Mouse (Mus musculus): Measurements from ENCODE around the gene 6430571L13Rik.
"Not testable (repeated sequence)": the region's sequence is repeated elsewhere in the genome, so short reads cannot be mapped to it uniquely, and the experiment has no call there.

The 6430571L13Rik gene

DNA sequence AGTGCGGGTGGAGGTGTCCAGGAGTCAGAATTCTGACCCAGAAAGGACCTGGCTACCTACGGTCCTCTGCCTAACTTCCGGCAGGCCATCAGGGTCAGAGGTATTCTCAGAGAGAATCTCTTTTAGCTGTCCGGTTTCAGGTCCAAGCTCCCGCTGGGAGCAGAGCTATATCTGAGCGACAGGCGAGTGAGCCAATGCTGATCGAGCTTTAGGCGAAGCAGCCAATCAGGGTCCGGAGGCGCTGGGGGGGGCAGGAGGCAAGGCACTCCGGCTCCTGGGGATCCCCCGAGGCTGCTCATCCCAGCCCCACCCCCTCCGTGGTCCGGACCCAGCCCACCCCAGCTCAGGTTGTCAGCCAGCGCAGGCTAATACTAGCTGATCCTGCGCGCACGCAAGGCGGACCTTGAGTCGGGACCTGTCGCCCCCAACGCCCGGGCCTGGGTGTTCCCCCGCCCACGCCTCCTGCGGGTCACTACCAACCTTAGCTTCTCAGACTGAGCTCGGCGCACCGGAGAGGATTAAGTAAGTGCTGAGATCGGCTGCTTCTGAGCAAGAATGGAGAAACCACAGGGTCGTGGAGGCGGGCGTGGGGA lies at the start of gene 6430571L13Rik:
6430571L13Rik (plus strand) TSS at position 336 of the 593 bp plus-strand sequence.
- DNase-seq (ENCODE audit: low spot score in 2 of 2) = peak; percentile 82 to 89

GRCm38 (mm10) chr9:107290897-107291296 lies 49.5 kb upstream of the 6430571L13Rik start:
- peak in 1 of 2 experiments; percentile 71 for DNase-seq (ENCODE audit: low spot score in 2 of 2)

GRCm38 (mm10) chr9:107294249-107294648 lies 46.2 kb upstream of the 6430571L13Rik start:
- DNase-seq (ENCODE audit: low spot score in 2 of 2) = peak in 1 of 2 experiments; percentile 71

DNA sequence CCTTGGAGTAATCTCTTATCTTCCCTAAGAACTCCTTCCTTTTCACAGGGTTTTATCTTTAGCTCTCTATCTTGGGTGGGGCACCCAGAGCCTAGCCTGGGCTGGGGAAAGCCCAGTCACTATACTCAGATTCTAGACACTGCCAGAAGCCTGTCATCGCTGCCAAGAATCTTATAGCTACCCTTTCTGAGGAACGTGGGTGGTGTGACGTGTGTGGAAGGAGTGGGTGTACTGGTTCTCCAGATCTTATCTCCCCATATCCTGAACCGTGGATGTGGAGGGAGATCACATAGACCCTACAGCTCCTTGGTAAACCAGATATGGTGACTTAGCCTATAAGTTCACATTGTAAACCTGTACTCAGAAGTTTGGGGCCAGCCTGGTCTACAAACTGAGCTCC lies 44.8 kb upstream of the 6430571L13Rik start:
- DNase-seq (ENCODE audit: low spot score in 2 of 2) = no peak

GRCm38 (mm10) chr9:107296016-107296040 lies 44.6 kb upstream of the 6430571L13Rik start, which contains the start of gene Cish:
Cish (plus strand) TSS chr9:107296026.
- no peak for DNase-seq (ENCODE audit: low spot score in 2 of 2)

GRCm38 (mm10) chr9:107296041-107296440 lies 44.4 kb upstream of the 6430571L13Rik start:
- no peak for DNase-seq (ENCODE audit: low spot score in 2 of 2)

DNA sequence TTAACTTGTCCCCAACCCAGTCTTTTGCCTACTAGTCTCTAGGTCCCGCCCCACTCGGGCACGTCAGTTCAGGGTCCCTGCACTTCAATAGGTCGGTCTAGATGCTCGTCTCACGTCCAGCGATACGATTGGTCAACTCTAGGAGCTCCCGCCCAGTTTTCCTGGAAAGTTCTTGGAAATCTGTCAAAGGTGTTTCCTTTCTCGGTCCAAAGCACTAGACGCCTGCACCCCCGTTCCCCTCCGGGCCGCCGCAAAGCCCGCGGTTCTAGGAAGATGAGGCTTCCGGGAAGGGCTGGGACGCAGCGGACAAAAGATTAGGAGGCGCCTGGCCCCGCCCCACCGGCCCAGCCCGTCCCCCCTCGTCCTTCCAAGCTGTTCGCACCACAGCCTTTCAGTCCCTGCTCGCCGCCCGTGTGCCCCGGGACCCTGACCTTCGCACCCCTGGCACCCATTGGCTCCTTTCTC lies 43.9 kb upstream of the 6430571L13Rik start:
- peak; percentile 88 to 93 for DNase-seq (ENCODE audit: low spot score in 2 of 2)

DNA sequence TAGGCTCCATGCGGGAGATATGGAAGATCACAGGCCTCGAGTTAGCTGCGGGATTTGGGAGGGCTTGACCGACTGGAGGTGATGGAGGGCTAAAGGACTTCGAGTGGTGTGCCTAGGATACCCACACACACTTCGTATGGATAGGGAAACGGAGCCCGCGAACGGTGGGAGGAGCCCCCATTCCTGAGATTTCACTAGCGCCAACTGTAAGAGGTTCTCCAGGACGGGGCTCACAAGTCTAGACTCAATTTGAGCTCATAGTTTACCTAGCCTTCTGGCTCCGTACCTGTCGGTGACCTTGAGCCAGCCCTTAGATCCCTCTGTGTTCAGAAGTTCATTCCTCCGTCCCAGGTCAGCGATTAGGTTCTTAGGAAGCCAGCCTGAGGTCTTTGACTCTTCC lies 43.3 kb upstream of the 6430571L13Rik start:
- DNase-seq (ENCODE audit: low spot score in 2 of 2) = no peak

DNA sequence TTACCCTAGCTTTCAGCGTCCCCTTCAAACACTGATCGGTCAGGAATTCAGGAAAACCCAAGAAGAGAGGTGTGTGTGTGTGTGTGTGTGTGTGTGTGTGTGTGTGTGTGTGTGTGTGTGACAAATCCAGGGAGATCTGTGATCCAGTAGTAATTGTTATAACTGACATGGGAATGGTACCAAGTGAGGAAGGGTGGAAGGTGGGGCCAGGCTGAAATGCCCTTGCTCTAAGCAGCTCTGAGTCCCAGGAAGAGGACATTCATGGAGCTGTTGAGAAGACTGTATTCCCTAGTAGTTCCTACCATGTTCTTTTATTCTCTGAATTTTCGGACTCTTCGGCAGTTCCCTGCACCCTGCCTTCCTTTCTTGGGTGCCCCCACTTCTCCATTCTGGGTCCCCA lies 42.7 kb upstream of the 6430571L13Rik start:
- DNase-seq (ENCODE audit: low spot score in 2 of 2) = no peak

GRCm38 (mm10) chr9:107298059-107298780 lies 42.2 kb upstream of the 6430571L13Rik start:
- DNase-seq (ENCODE audit: low spot score in 2 of 2) = no peak

GRCm38 (mm10) chr9:107298876-107299275 lies 41.5 kb upstream of the 6430571L13Rik start:
- DNase-seq (ENCODE audit: low spot score in 2 of 2) = no peak

GRCm38 (mm10) chr9:107299783-107300182 lies 40.6 kb upstream of the 6430571L13Rik start:
- DNase-seq (ENCODE audit: low spot score in 2 of 2) = no peak

DNA sequence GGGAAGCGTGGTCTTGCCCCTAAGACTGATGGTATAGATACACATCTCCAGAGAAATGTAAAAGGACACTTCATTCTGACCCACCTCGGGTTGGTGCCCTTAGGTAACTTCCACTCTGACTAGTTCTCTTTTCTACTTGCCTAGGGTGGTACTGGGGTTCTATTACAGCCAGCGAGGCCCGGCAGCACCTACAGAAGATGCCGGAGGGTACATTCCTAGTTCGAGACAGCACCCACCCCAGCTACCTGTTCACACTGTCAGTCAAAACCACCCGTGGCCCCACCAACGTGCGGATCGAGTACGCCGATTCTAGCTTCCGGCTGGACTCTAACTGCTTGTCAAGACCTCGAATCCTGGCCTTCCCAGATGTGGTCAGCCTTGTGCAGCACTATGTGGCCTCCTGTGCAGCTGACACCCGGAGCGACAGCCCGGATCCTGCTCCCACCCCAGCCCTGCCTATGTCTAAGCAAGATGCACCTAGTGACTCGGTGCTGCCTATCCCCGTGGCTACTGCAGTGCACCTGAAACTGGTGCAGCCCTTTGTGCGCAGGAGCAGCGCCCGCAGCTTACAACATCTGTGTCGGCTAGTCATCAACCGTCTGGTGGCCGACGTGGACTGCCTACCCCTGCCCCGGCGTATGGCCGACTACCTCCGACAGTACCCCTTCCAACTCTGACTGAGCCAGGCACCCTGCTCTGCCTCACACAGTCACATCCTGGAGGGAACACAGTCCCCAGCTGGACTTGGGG lies 40.0 kb upstream of the 6430571L13Rik start:
- no peak for DNase-seq (ENCODE audit: low spot score in 2 of 2)

- DNase-seq (ENCODE audit: low spot score in 2 of 2) = no peak
Measured at GRCm38 (mm10) chr9:107301554-107302331, 38.7 kb upstream of the 6430571L13Rik start.

- no peak for DNase-seq (ENCODE audit: low spot score in 2 of 2)
Measured at GRCm38 (mm10) chr9:107302592-107302991, 37.8 kb upstream of the 6430571L13Rik start.

- no peak for DNase-seq (ENCODE audit: low spot score in 2 of 2)
Measured at GRCm38 (mm10) chr9:107303121-107303820, 37.1 kb upstream of the 6430571L13Rik start.

DNA sequence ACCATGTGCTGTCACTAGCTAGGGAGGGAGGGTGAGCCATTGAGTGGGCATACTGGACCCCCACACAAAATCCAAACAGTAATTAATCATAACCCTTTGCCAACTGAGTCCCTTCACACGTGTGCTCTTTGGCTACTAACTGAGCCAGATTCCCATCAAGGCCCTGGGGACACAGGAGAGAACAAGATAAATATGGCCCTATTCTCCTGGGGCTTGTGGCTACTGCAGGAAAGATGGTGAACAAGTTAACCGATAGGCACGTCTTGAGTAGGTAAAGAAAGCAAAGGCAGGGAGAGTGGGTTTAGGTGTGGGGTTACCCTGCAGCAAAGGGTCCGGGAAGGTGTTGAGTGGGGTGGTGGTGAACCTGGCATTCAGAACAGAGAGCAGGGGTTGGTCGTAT lies 36.5 kb upstream of the 6430571L13Rik start:
- DNase-seq (ENCODE audit: low spot score in 2 of 2) = no peak

- no peak for DNase-seq (ENCODE audit: low spot score in 2 of 2)
Measured at GRCm38 (mm10) chr9:107304383-107304782, 36.0 kb upstream of the 6430571L13Rik start.

DNA sequence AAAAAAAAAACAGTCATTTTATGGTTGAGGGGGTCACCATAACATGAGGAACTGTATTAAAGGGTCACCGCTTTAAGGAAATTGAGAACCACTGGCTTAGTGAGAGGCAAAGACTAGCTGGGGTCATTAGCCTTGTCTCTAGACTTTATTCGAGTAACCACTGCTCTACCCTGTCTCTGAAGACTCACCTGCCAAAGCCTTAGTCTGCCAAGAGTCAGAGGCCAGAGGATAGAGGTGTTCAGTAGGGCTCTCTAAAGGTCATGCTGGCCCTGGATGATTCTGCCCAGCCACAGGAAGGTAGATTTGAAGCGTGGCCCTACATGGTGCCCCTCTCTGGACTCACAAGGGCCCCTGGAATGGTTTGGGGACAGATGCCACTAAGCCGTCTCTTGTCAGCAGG lies 35.4 kb upstream of the 6430571L13Rik start:
- DNase-seq (ENCODE audit: low spot score in 2 of 2) = no peak

GRCm38 (mm10) chr9:107305601-107306542 lies 34.5 kb upstream of the 6430571L13Rik start:
- no peak for DNase-seq (ENCODE audit: low spot score in 2 of 2)

- DNase-seq (ENCODE audit: low spot score in 2 of 2) = not testable (repeated sequence)
Measured at GRCm38 (mm10) chr9:107306673-107307072, 33.7 kb upstream of the 6430571L13Rik start.
